Mouse (Mus musculus) CD4-positive, CD25-positive, alpha-beta regulatory T cell, adult 2 months (primary cell): ENCODE data around the gene Slc16a2.

Source experiments
- DNase-seq: peaks from one replicate; pipeline ENCODE4 v3.0.0-alpha.2; 2012; ENCODE audit warnings: low read depth, low spot score

Gene Slc16a2

GRCm38 (mm10) chrX:103652048-103652447 is 169.7 kb downstream of the Slc16a2 start:
- no peak for DNase-seq
